Mouse (Mus musculus) thymus, adult 18-20 months (tissue): Measurements from ENCODE around the gene Obp2b.

Experiments used
- DNase-seq, 2 experiments: peaks; one replicate each; pipeline ENCODE4 v3.0.0; 2022; ENCODE audit warnings: mixed read lengths in 2 of 2

The Obp2b gene

DNA sequence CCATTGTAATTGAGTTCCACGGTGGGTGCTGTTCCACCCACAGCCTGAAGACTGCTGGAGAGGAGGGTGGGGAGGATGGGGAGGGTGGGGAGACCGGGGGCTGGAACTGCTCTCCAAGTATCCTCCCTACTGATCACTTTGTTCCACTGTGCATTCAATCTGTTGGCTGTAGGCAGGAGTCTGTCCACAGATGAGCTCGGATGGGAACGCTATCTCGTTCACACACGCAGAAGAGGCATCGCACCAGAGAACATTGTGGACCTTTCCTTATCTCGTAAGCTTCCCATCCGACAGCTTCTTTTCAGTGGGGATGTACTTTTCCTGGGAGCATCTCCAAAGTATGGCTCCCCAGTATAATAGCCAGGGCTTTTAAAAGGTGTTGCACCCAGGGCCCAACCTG, 42.3 kb downstream of the Obp2b start:
- DNase-seq, result no peak

DNA sequence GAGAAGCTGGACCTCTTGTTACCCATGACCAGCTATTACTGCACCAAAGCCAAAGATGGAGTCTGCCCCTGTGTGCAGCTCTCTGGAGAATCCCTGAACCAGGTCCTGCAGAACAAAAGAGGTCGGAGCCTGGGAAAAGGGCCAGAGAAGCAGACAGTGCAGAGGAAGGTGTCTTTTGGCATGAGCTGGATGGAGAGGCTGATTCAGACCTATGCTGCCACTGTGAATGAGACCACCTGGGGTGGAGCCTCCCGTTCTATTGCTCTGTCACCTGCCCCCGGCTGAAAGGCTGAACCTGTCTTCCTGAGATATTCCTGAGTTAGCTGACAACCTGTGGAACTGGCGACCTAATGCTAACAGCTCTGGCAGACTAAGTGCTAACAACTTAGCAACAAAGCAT, 44.1 kb downstream of the Obp2b start:
- DNase-seq, result no peak

DNA sequence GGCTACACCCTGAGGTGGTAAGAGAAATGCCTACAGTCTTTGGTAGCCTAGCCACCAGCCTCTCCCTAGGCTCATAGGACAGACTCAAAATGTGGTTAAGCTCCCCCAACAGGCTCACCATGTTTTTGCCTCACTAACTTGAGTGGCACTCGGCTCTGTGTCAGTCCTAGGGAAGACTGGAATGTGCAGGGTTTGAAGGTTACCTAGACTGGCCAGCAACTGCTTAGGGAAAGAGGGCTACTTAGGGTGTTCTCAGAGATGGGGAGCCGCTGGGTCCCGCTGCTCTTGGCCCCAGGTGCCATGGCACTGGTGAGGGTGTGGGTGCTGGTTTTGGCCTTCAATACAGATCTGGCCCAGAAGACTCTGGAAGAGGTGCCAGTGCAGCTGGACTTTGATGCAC, 45.1 kb downstream of the Obp2b start, which contains the start of gene Gm13539:
TSS of gene Gm13539 (plus strand) at position 301 of the 400 bp plus-strand sequence.
- no peak for DNase-seq

DNA sequence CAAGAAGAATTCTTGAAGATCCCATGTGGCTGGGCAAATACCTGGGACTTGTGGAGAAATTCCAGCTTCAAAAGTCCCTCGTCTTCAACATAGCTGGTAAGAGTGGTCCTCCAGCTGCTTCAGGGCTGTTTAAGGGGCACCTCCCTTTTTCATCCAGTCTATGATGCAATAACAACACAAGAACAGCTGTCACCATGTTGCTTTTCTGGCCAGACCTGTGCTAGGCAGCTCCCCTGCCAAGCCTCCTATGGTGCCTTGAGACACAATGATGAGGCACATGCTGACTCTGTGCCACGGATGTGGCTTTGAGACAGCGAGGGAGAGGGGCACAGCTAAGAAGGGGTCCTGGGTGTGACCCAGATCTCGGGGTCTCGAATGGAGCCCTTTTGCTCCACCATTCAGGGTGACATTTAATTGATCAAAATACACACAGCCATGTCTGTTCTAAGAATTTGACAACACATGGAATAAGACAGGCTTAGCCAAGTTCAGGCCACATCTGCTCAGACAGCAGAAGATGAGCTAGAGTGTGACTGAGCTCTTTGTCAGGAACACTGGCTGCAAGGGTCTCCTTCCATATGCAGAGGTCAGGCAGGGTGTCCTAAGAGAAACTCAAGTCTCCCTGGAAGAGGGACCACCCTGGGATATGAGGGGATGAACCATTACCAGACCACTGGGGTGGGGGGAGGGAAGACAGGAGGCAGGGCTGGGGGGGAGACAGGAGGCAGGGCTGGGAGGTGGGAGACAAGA, 48.9 kb downstream of the Obp2b start:
- DNase-seq, result no peak

DNA sequence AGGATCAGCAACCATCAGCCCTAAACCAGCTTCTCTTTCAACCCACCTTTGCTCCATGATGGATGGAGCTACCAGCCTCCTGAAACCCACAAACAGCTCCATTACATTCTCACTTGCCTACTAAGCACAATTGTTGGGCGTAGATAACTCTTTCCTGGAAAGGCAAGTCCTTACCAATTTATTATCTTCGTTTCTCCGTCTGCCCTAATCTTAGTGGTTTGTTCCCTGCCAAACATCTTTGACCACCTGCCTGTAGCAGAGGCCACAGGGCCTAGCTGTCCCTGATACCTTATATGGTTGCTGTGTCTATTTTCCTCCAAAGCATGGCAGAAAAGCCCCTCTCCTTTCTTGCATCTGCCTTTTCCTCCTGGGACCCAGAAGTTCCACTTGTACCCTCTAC, 52.3 kb downstream of the Obp2b start:
- no peak for DNase-seq
